Mouse (Mus musculus): Measurements from ENCODE around the gene Prdm10.

DNA sequence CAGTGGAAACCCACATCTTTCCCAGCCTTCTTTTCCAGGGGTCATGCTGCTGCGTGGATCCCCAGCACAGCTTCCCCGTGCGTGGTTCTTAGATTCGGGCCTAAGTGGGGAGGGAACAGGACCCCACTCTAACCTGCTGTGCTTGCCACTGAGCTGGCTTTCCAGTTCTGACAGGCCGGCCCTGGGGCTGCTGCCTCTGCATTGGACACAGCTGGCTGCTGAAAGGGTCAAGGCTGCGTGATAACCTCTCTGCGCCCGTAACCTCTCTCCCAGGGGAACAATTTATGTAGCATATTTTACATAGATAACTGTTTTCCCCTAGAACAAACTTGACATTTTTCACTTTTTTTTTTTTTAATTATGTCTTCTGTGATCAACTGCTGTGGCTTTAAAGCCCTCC lies 84.7 kb downstream of the Prdm10 start:
- TF ChIP-seq POLR2A (IDR thresholded peaks at IDR 0.05; ENCODE audit: insufficient read length, low read depth) (no peak), MYOD1 (IDR thresholded peaks at IDR 0.05; ENCODE audit: control insufficient read depth in 1 of 3, insufficient read length in 2 of 3, low read depth in 2 of 3) (no peak), MAX (IDR thresholded peaks at IDR 0.05; ENCODE audit: low read depth) (no peak), E2F4 (IDR thresholded peaks at IDR 0.05; ENCODE audit: insufficient read depth) (no peak), POLR2AphosphoS2 (IDR thresholded peaks at IDR 0.05; ENCODE audit: insufficient read length, low read depth) (no peak), USF1 (IDR thresholded peaks at IDR 0.05; ENCODE audit: low read depth) (no peak), TCF12 (IDR thresholded peaks at IDR 0.05; ENCODE audit: insufficient read depth, poor library complexity, severe bottlenecking) (no peak)

Data from myocyte (in vitro differentiated cells).